Mouse (Mus musculus): ENCODE data around the gene Pfdn5. TPM values are rescaled to one million over a fixed set of nuclear protein-coding genes. Genes with fewer than 3 reads are reported as not detected.

Pfdn5 gene
- 448 and 464 TPM in 2 replicates for polyA plus RNA-seq (2015; fragmentation: Nextera tagmentation; extraction: Ambion mirVana)

DNA sequence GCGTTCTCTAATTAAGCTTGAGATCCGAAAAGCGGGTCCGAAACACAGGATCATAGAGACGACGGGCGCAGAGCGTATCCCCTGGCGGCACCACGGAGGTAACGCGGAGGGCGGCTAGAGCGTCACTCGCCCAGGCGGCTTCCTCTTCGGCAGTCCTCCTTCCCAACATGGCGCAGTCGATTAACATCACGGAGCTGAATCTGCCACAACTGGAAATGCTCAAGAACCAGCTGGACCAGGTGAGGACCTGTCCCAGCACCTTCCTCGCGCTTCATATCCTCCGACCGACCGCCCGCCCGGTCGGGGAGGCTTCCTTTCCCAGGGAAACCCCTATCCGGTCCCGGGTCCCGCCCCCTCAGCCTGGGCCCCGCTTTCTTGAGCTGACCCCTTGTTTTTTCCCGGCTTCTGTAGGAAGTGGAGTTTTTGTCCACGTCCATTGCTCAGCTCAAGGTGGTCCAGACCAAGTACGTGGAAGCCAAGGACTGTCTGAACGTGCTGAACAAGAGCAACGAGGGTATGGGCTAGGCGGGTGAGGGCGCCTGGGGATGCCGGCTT lies at the start of gene Pfdn5:
Gene Pfdn5, plus strand, starts transcription at position 95 of the 555 bp plus-strand sequence.
- Histone ChIP-seq H3K27ac (ENCODE audit: low read depth, low read length) (peak within 1 kb of the TSS; percentile 78), H3K4me3 (ENCODE audit: low read length) (peak within 1 kb of the TSS; percentile 83), H3K27me3 (replicated peaks; ENCODE audit: control insufficient read depth, insufficient read depth, low read length) (no peaks in the 10 kb centered on the region), H3K9ac (ENCODE audit: low read depth, low read length) (peak within 1 kb of the TSS; percentile 82), H3K4me1 (ENCODE audit: control insufficient read depth, insufficient read depth, low read depth, low read length) (peaks cover 10% of the 10 kb centered on the region), H3K36me3 (ENCODE audit: control insufficient read depth, insufficient read depth, low read length) (peaks cover 10% of the 10 kb centered on the region), H3K9me3 (ENCODE audit: control insufficient read depth, low read length) (no peaks in the 10 kb centered on the region), H3K4me2 (ENCODE audit: low read length) (peak within 1 kb of the TSS; percentile 73)
- peak; percentile 95 for ATAC-seq
- WGBS, result 0% methylated on average over 40 of the region's 40 CpGs

DNA sequence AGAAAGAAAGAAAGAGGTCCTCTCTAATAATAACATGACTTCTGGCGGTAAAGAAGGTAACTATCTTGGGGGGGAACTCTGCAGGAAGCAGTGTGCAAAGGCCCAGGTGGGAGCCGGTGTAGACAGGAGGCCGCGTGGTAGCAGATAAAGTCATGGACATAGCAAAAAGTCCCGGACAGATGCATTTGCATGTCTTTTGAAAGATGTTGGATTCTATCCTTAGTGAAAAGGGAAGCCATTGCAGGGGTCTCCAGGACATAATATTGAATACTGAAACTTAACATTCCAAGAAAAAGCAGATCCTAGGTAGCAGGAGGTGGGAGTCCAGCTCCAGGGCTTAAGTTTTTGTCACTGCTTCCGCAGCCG lies 47.2 kb upstream of the Pfdn5 start:
- peaks cover 14% of the 10 kb centered on the region for H3K4me1 ChIP-seq (ENCODE audit: control insufficient read depth, insufficient read depth, low read depth, low read length)
- H3K4me3 ChIP-seq (ENCODE audit: low read length), result peak overlapping the region; percentile 96
- H3K4me2 ChIP-seq (ENCODE audit: low read length), result peak overlapping the region; percentile 97
- H3K9ac ChIP-seq (ENCODE audit: low read depth, low read length), result peak overlapping the region; percentile 85
- no peak for ATAC-seq
- no peaks in the 10 kb centered on the region for H3K9me3 ChIP-seq (ENCODE audit: control insufficient read depth, low read length)
- H3K27ac ChIP-seq (ENCODE audit: low read depth, low read length), result peak overlapping the region; percentile 92
- 34% methylated on average over 7 of the region's 7 CpGs for WGBS
- peaks cover 13% of the 10 kb centered on the region for H3K36me3 ChIP-seq (ENCODE audit: control insufficient read depth, insufficient read depth, low read length)
- H3K27me3 ChIP-seq (replicated peaks; ENCODE audit: control insufficient read depth, insufficient read depth, low read length), result no peaks in the 10 kb centered on the region

DNA sequence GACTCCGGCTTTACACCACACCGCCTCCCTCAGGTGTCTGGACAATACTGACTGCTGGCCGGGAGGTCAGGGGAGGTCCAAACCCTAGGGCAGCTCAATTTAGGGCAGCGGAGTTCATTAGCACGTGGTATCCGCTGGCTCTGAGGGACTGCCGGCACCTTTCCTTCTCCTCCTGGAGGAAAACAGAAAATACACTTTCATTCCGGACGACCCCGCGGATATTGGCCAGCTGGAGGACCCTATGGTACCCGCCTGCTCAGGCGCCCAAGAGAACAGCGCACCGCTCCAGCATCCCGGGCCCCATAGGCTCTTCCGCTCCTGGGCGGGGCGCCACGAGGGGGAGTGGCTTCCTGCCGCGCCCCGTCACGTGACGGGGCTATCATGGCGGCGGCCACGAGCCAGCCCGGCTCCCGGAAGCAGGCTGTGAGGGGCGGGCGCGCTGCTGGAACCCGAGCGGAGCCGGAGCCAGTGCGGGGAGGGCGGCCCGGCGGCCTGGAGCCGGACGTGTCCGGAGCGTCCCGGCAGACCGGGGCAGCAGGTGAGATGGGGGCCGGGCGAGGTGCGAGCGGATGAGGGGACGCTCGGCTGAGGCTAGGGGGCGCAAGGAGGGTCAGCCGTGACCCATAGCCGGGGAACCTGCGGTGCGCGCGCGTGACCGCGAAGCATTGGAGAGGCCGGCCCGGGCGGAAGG lies 46.7 kb upstream of the Pfdn5 start, which contains the start of gene Mfsd5:
Gene Mfsd5, plus strand, starts transcription at position 363 of the 691 bp plus-strand sequence.
- Histone ChIP-seq H3K4me2 (ENCODE audit: low read length) (peak within 1 kb of the TSS; percentile 97), H3K9ac (ENCODE audit: low read depth, low read length) (peak within 1 kb of the TSS; percentile 85), H3K4me3 (ENCODE audit: low read length) (peak within 1 kb of the TSS; percentile 96), H3K36me3 (ENCODE audit: control insufficient read depth, insufficient read depth, low read length) (peaks cover 13% of the 10 kb centered on the region), H3K27ac (ENCODE audit: low read depth, low read length) (peak within 1 kb of the TSS; percentile 92), H3K9me3 (ENCODE audit: control insufficient read depth, low read length) (no peaks in the 10 kb centered on the region), H3K4me1 (ENCODE audit: control insufficient read depth, insufficient read depth, low read depth, low read length) (peaks cover 14% of the 10 kb centered on the region), H3K27me3 (replicated peaks; ENCODE audit: control insufficient read depth, insufficient read depth, low read length) (no peaks in the 10 kb centered on the region)
- peak; percentile 94 for ATAC-seq
- WGBS, result under 1% methylated on average over 59 of the region's 65 CpGs

DNA sequence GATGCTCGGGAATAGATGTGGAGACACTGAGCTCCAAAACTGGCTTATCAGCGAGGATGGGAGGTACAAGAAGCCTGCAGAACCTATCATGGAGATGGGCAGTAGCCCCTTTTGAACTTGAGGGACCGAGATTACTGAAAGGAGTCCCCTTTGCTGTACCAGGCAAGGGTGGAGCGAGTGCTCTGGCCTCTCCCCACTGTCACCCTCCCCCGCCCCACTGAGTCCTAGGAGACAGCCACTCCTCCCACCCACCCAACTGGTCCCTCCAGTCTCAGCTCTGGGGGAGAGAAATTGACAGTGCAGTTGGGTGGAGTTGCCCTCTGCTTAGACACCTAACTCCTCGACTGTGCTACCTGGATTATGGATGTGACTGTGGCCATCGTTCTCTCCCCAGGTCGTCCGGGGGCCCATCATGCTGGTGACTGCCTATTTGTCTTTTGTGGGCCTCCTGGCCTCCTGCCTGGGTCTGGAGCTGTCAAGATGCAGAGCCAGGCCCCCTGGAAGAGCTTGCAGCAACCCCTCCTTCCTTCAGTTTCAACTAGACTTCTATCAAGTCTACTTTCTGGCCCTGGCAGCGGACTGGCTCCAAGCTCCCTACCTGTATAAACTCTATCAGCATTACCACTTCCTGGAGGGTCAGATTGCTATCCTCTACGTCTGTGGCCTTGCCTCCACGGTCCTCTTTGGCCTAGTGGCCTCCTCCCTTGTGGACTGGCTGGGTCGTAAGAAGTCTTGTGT lies 46.0 kb upstream of the Pfdn5 start:
- Histone ChIP-seq H3K36me3 (ENCODE audit: control insufficient read depth, insufficient read depth, low read length) (peaks cover 13% of the 10 kb centered on the region), H3K9ac (ENCODE audit: low read depth, low read length) (peak overlapping the region; percentile 85), H3K4me2 (ENCODE audit: low read length) (peak overlapping the region; percentile 97), H3K4me1 (ENCODE audit: control insufficient read depth, insufficient read depth, low read depth, low read length) (peaks cover 14% of the 10 kb centered on the region), H3K9me3 (ENCODE audit: control insufficient read depth, low read length) (no peaks in the 10 kb centered on the region), H3K27ac (ENCODE audit: low read depth, low read length) (peak overlapping the region; percentile 92), H3K4me3 (ENCODE audit: low read length) (peak overlapping the region; percentile 96), H3K27me3 (replicated peaks; ENCODE audit: control insufficient read depth, insufficient read depth, low read length) (no peaks in the 10 kb centered on the region)
- peak; percentile 48 for ATAC-seq
- 31% methylated on average over 13 of the region's 13 CpGs for WGBS

DNA sequence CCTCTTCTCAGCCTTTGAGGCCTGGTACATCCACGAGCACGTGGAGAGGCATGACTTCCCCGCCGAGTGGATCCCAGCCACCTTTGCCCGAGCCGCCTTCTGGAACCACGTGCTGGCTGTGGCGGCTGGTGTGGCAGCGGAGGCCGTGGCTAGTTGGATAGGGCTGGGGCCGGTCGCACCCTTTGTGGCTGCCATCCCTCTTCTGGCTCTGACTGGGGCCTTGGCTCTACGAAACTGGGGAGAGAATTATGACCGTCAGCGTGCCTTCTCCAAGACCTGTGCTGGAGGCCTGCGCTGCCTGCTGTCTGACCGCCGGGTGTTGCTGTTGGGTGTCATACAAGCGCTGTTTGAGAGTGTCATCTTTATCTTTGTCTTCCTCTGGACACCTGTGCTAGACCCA lies 45.3 kb upstream of the Pfdn5 start:
- H3K9me3 ChIP-seq (ENCODE audit: control insufficient read depth, low read length), result no peaks in the 10 kb centered on the region
- H3K36me3 ChIP-seq (ENCODE audit: control insufficient read depth, insufficient read depth, low read length), result peaks cover 13% of the 10 kb centered on the region
- ATAC-seq, result no peak
- WGBS, result 94% methylated on average over 19 of the region's 19 CpGs
- peak overlapping the region; percentile 97 for H3K4me2 ChIP-seq (ENCODE audit: low read length)
- peaks cover 14% of the 10 kb centered on the region for H3K4me1 ChIP-seq (ENCODE audit: control insufficient read depth, insufficient read depth, low read depth, low read length)
- H3K27ac ChIP-seq (ENCODE audit: low read depth, low read length), result no peak overlapping the region
- H3K4me3 ChIP-seq (ENCODE audit: low read length), result peak overlapping the region; percentile 96
- no peaks in the 10 kb centered on the region for H3K27me3 ChIP-seq (replicated peaks; ENCODE audit: control insufficient read depth, insufficient read depth, low read length)
- H3K9ac ChIP-seq (ENCODE audit: low read depth, low read length), result no peak overlapping the region; the same call in 1 of the 2 replicates

DNA sequence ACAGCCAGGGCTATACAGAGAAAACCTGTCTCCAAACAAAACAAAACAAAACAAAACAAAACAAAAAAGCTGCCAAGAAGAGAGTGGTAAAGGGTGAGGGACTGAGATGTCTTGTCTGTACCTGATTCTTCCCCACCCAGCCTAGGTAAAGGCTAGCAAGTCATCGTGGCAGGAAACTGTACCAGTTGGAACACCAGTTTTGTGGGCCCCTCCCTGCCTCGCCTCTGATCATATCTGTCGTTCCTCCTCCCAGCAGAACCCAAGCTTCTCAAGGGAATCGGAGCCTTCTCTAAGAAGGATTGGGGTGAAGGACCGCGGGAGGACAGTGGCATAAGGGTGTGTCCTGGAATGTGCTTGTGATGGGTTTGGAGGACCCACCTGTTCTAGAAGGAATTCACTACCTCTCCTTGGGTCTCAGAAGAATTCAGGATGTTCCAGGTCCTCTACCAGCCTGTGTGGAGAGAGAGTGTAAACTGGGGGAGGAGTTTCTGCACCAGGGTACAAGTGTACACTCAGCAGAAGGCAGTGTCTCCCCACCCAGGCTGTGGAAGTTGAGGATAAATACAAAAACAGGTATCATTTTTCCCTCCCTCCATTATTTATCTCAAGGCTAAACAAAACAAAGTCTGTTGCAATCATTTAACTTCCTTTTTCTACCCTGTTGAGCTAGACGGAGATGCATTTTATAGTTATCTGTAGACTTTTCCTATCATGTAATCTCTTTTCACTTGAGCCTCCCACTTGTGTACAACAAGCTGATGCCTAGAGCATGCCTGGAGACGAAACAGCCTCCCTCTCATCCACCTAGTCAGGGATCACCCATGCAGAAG lies 43.2 kb upstream of the Pfdn5 start:
- Histone ChIP-seq H3K27ac (ENCODE audit: low read depth, low read length) (no peak overlapping the region), H3K36me3 (ENCODE audit: control insufficient read depth, insufficient read depth, low read length) (peaks cover 13% of the 10 kb centered on the region), H3K4me1 (ENCODE audit: control insufficient read depth, insufficient read depth, low read depth, low read length) (peaks cover 14% of the 10 kb centered on the region), H3K4me3 (ENCODE audit: low read length) (no peak overlapping the region), H3K27me3 (replicated peaks; ENCODE audit: control insufficient read depth, insufficient read depth, low read length) (no peaks in the 10 kb centered on the region), H3K9ac (ENCODE audit: low read depth, low read length) (no peak overlapping the region), H3K9me3 (ENCODE audit: control insufficient read depth, low read length) (no peaks in the 10 kb centered on the region), H3K4me2 (ENCODE audit: low read length) (no peak overlapping the region)
- ATAC-seq, result no peak
- WGBS, result 89% methylated on average over 8 of the region's 8 CpGs

DNA sequence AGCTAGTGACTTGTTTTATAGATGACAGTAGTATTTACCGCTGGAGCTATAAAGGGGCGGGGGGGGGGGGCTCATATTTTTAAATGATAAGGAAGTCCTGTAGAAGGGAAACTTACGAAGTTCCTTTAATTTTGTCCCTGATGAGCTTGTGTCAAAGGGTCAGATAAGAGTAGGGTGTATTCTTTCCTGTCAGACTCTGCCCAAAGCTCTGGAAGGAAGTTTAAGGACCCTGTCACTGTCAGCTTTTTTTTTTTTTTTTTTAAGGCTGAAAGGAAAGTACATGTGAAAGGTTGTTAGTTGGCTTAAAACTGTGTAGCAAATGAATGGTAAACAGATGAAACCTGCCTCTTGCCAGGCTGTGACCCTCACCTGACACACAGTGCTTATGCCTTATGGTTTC lies 42.3 kb upstream of the Pfdn5 start:
- Histone ChIP-seq H3K4me2 (ENCODE audit: low read length) (no peak overlapping the region), H3K9me3 (ENCODE audit: control insufficient read depth, low read length) (no peaks in the 10 kb centered on the region), H3K27ac (ENCODE audit: low read depth, low read length) (no peak overlapping the region), H3K27me3 (replicated peaks; ENCODE audit: control insufficient read depth, insufficient read depth, low read length) (no peaks in the 10 kb centered on the region), H3K9ac (ENCODE audit: low read depth, low read length) (no peak overlapping the region), H3K36me3 (ENCODE audit: control insufficient read depth, insufficient read depth, low read length) (peaks cover 13% of the 10 kb centered on the region), H3K4me1 (ENCODE audit: control insufficient read depth, insufficient read depth, low read depth, low read length) (peaks cover 14% of the 10 kb centered on the region), H3K4me3 (ENCODE audit: low read length) (no peak overlapping the region)
- ATAC-seq, result no peak
- 85% methylated on average over 3 of the region's 3 CpGs for WGBS

DNA sequence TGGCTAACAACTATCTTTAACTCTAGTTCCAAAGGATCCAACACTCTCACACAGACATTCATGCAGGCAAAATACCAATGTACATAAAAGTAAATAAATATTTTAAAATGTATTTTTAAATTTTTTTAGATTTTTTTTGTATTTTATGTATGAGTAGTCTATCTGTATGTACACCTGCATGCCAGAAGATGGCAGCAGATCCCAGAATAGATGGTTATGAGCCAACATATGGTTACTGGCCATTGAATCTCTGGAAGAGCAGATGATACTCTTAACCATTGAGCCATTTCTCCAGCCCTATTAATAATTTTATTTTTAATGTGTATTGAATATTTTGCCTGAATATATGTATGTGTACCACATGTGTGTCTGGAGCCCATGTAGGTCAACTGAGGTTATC lies 38.5 kb upstream of the Pfdn5 start:
- ATAC-seq, result no peak
- Histone ChIP-seq H3K27me3 (replicated peaks; ENCODE audit: control insufficient read depth, insufficient read depth, low read length) (no peaks in the 10 kb centered on the region), H3K4me1 (ENCODE audit: control insufficient read depth, insufficient read depth, low read depth, low read length) (no peaks in the 10 kb centered on the region), H3K4me3 (ENCODE audit: low read length) (no peak overlapping the region), H3K4me2 (ENCODE audit: low read length) (no peak overlapping the region), H3K27ac (ENCODE audit: low read depth, low read length) (no peak overlapping the region), H3K9ac (ENCODE audit: low read depth, low read length) (no peak overlapping the region), H3K9me3 (ENCODE audit: control insufficient read depth, low read length) (no peaks in the 10 kb centered on the region), H3K36me3 (ENCODE audit: control insufficient read depth, insufficient read depth, low read length) (no peaks in the 10 kb centered on the region)
